Mouse (Mus musculus) right cerebral cortex, postnatal 14 days (tissue): Measurements from ENCODE around the gene Sbno1.
"Not testable (repeated sequence)": the region's sequence is repeated elsewhere in the genome, so short reads cannot be mapped to it uniquely, and the experiment has no call there.

Source experiments
- DNase-seq: peaks from one replicate; pipeline ENCODE4 v3.0.0; 2022

Sbno1 gene

GRCm38 (mm10) chr5:124364173-124364918 is 61.5 kb downstream of the Sbno1 start:
- DNase-seq: no peak

GRCm38 (mm10) chr5:124362982-124363381 is 62.8 kb downstream of the Sbno1 start, which contains the start of gene Cdk2ap1:
Gene Cdk2ap1 (minus strand): TSS chr5:124363082.
- DNase-seq: not testable (repeated sequence)

- no peak for DNase-seq
These were observed 66.2 kb downstream of the Sbno1 start for GRCm38 (mm10) chr5:124359641-124360040.

GRCm38 (mm10) chr5:124356695-124357094 is 69.1 kb downstream of the Sbno1 start:
- DNase-seq: no peak

- no peak for DNase-seq
These were observed 70.3 kb downstream of the Sbno1 start for GRCm38 (mm10) chr5:124355425-124355959.

GRCm38 (mm10) chr5:124354574-124355424 is 71.0 kb downstream of the Sbno1 start:
- no peak for DNase-seq

- peak; percentile 64 for DNase-seq
These were observed 71.9 kb downstream of the Sbno1 start for GRCm38 (mm10) chr5:124353726-124354547.

GRCm38 (mm10) chr5:124353011-124353725 is 72.6 kb downstream of the Sbno1 start:
- DNase-seq: peak; percentile 35

- DNase-seq: peak; percentile 76
These were observed 73.5 kb downstream of the Sbno1 start for GRCm38 (mm10) chr5:124352141-124352920.

GRCm38 (mm10) chr5:124351604-124352003 is 74.2 kb downstream of the Sbno1 start:
- no peak for DNase-seq

- peak; percentile 74 for DNase-seq
These were observed 74.7 kb downstream of the Sbno1 start for GRCm38 (mm10) chr5:124351111-124351560.

- DNase-seq: no peak
These were observed 75.5 kb downstream of the Sbno1 start for GRCm38 (mm10) chr5:124350350-124350749.

GRCm38 (mm10) chr5:124349196-124349595 is 76.6 kb downstream of the Sbno1 start:
- peak; percentile 44 for DNase-seq

GRCm38 (mm10) chr5:124342897-124343296 is 82.9 kb downstream of the Sbno1 start:
- DNase-seq: no peak

GRCm38 (mm10) chr5:124341753-124342339 is 84.0 kb downstream of the Sbno1 start:
- not testable (repeated sequence) for DNase-seq

- DNase-seq: no peak
These were observed 87.0 kb downstream of the Sbno1 start for GRCm38 (mm10) chr5:124338791-124339190.

GRCm38 (mm10) chr5:124337909-124338308 is 87.9 kb downstream of the Sbno1 start:
- no peak for DNase-seq

- no peak for DNase-seq
These were observed 88.7 kb downstream of the Sbno1 start for GRCm38 (mm10) chr5:124337103-124337502.

GRCm38 (mm10) chr5:124334392-124334791 is 91.4 kb downstream of the Sbno1 start:
- DNase-seq: no peak

- DNase-seq: no peak
These were observed 95.7 kb downstream of the Sbno1 start for GRCm38 (mm10) chr5:124330086-124330485.
